Mouse (Mus musculus) olfactory bulb, adult 2 months (tissue): ENCODE data around the gene Cacna1a.

Experiments
- CTCF ChIP-seq: fragments of 200-500 bp; IDR thresholded peaks from 2 replicates; pipeline ENCODE4 v1.5.1; 2012; ENCODE audit warnings: low read depth, mild to moderate bottlenecking, low read length, moderate library complexity; ENCODE audit not compliant: insufficient read depth
- POLR2A ChIP-seq: fragments of 200-500 bp; IDR thresholded peaks from 2 replicates; pipeline ENCODE4 v1.6.1; 2012; ENCODE audit warnings: mild to moderate bottlenecking, low read depth, low read length, moderate library complexity; ENCODE audit not compliant: insufficient read depth

GRCm38 (mm10) chr8:84643019-84643418, 254.8 kb downstream of the Cacna1a start:
- TF ChIP-seq CTCF: no peak
- TF ChIP-seq POLR2A: no peak
